Mouse (Mus musculus) hindlimb bud, embryonic 11.5 days (tissue): ENCODE data around the gene Srp72.
"Not testable (repeated sequence)": the region's sequence is repeated elsewhere in the genome, so short reads cannot be mapped to it uniquely, and the experiment has no call there.

Source experiments
- DNase-seq: peaks from one replicate; pipeline ENCODE4 v3.0.0-alpha.2; 2012; ENCODE audit warnings: low read depth, low spot score; ENCODE audit errors: extremely low spot score

The Srp72 gene

GRCm38 (mm10) chr5:76962545-76962944 is 11.9 kb upstream of the Srp72 start:
- DNase-seq, result no peak

- DNase-seq, result no peak
Measured at GRCm38 (mm10) chr5:76964651-76965050, 9.8 kb upstream of the Srp72 start.

- DNase-seq, result no peak
Measured at GRCm38 (mm10) chr5:76969250-76969649, 5.2 kb upstream of the Srp72 start.

- DNase-seq, result not testable (repeated sequence)
Measured at GRCm38 (mm10) chr5:76971115-76971514, 3.4 kb upstream of the Srp72 start.

- DNase-seq, result no peak
Measured at GRCm38 (mm10) chr5:76973488-76973887, 995 bp upstream of the Srp72 start.

- DNase-seq, result no peak
Measured at GRCm38 (mm10) chr5:76974207-76974553, 303 bp upstream of the Srp72 start.

- DNase-seq, result no peak
Measured at GRCm38 (mm10) chr5:76975736-76976135, 1.3 kb downstream of the Srp72 start.

GRCm38 (mm10) chr5:76984015-76984414 is 9.5 kb downstream of the Srp72 start:
- DNase-seq, result no peak

GRCm38 (mm10) chr5:76990789-76991188 is 16.3 kb downstream of the Srp72 start:
- no peak for DNase-seq

- DNase-seq, result no peak
Measured at GRCm38 (mm10) chr5:76993174-76993814, 18.8 kb downstream of the Srp72 start.

- DNase-seq, result no peak
Measured at GRCm38 (mm10) chr5:76998416-76998815, 23.9 kb downstream of the Srp72 start.

GRCm38 (mm10) chr5:77001192-77001591 is 26.7 kb downstream of the Srp72 start:
- no peak for DNase-seq

- DNase-seq, result no peak
Measured at GRCm38 (mm10) chr5:77004051-77004821, 29.8 kb downstream of the Srp72 start, which contains the start of gene Arl9. Arl9 (plus strand) TSS chr5:77004055.

- DNase-seq, result no peak
Measured at GRCm38 (mm10) chr5:77010352-77010751, 35.9 kb downstream of the Srp72 start.

- DNase-seq, result no peak
Measured at GRCm38 (mm10) chr5:77011082-77011481, 36.6 kb downstream of the Srp72 start.

GRCm38 (mm10) chr5:77013171-77013570 is 38.7 kb downstream of the Srp72 start:
- DNase-seq, result no peak

GRCm38 (mm10) chr5:77015544-77016482 is 41.3 kb downstream of the Srp72 start, which contains the start of gene Thegl:
Thegl (plus strand) TSS chr5:77016023.
- DNase-seq, result no peak

GRCm38 (mm10) chr5:77028034-77028433 is 53.6 kb downstream of the Srp72 start:
- DNase-seq, result no peak

GRCm38 (mm10) chr5:77029735-77030134 is 55.3 kb downstream of the Srp72 start:
- no peak for DNase-seq

- not testable (repeated sequence) for DNase-seq
Measured at GRCm38 (mm10) chr5:77035101-77035500, 60.6 kb downstream of the Srp72 start.

- no peak for DNase-seq
Measured at GRCm38 (mm10) chr5:77038451-77038850, 64.0 kb downstream of the Srp72 start.
